25 mouse cellular contexts compared by ENCODE assay signal in genomic region chr11:65243593-65243992, GRCm38 (mm10). TPM values are rescaled to one million over a fixed set of nuclear protein-coding genes. Genes with fewer than 3 reads are reported as not detected.
DNase-seq lines count a peak whose midpoint lies in the region; ATAC-seq lines count a peak whose summit lies in the region.
"Had no signal": no experiment of that assay in that cellular context is flagged by ENCODE, and none has a peak within 500 bp of the region (broad histone marks: within the 10 kb centered on the region; RNA-seq: fewer than 3 reads in every experiment).

No protein-coding gene starts in this region.

- peak overlapping the region; percentile 66 for H3K27ac ChIP-seq in heart, embryonic 13.5 days (replicated peaks)
- no peak overlapping the region for H3K27ac ChIP-seq in hindbrain, embryonic 13.5 days
- H3K27ac ChIP-seq: embryonic facial prominence, embryonic 15.5 days; forebrain, embryonic 15.5 days; intestine, embryonic 15.5 days; limb, embryonic 12.5 days; liver, embryonic 12.5 days; midbrain, embryonic 13.5 days had no signal

- 17% methylated on average over 3 of the region's 3 CpGs for WGBS in heart, embryonic 13.5 days
- 75% methylated on average over 3 of the region's 3 CpGs for WGBS in hindbrain, embryonic 13.5 days

- intact Hi-C loops in heart, postnatal 14 days (cut with DNase I) = no loop called here

- peaks cover 28% of the 10 kb centered on the region; the same call in 1 of the 2 replicates for H3K36me3 ChIP-seq in heart, embryonic 13.5 days
- no peaks in the 10 kb centered on the region for H3K36me3 ChIP-seq in hindbrain, embryonic 13.5 days
- H3K36me3 ChIP-seq: embryonic facial prominence, embryonic 15.5 days; forebrain, embryonic 15.5 days; intestine, embryonic 15.5 days; limb, embryonic 12.5 days; liver, embryonic 12.5 days; midbrain, embryonic 13.5 days had no signal

- ATAC-seq in heart, embryonic 13.5 days (ENCODE audit: extremely low read depth, insufficient number of reproducible peaks, low FRiP score, low TSS enrichment) = no peak
- no peak for ATAC-seq in hindbrain, embryonic 13.5 days (ENCODE audit: low FRiP score)
- ATAC-seq: activated CD4-positive, CD25-positive, alpha-beta regulatory T cell, adult 4 months; forebrain, embryonic 15.5 days; hindbrain, embryonic 16.5 days; intestine, embryonic 15.5 days; liver, embryonic 12.5 days; midbrain, embryonic 13.5 days had no signal

- DNase-seq in adrenal gland, adult (ENCODE audit: inconsistent age in 2 of 2, low spot score in 1 of 2) = peak; percentile 23 to 24
- no peak for DNase-seq in adrenal gland, adult 8-10 months
- peak; percentile 9 for DNase-seq in brain, adult 2 months (ENCODE audit: low read depth, low spot score)
- peak; percentile 33 to 37 for DNase-seq in heart, postnatal 14 days
- no peak for DNase-seq in cerebellum, adult 11-12 months
- no peak for DNase-seq in layer of hippocampus, adult 11-12 months (ENCODE audit: low spot score)
- DNase-seq: cerebellum, adult 9-11 months; kidney, adult 8-10 months; kidney, postnatal 25 days; lung, adult 2 months; lung, postnatal 36 days; right cerebral cortex, postnatal 14 days had no signal

- H3K4me3 ChIP-seq in heart, embryonic 13.5 days = no peak overlapping the region
- H3K4me3 ChIP-seq in hindbrain, embryonic 13.5 days = no peak overlapping the region
- H3K4me3 ChIP-seq: embryonic facial prominence, embryonic 15.5 days; forebrain, embryonic 15.5 days; intestine, embryonic 15.5 days; limb, embryonic 12.5 days; liver, embryonic 12.5 days; megakaryocyte, embryonic 14.5 days; midbrain, embryonic 13.5 days had no signal

- H3K27me3 ChIP-seq in heart, embryonic 13.5 days (replicated peaks) = no peaks in the 10 kb centered on the region
- H3K27me3 ChIP-seq in hindbrain, embryonic 13.5 days = no peaks in the 10 kb centered on the region
- H3K27me3 ChIP-seq: embryonic facial prominence, embryonic 15.5 days; forebrain, embryonic 15.5 days; intestine, embryonic 15.5 days; limb, embryonic 12.5 days; liver, embryonic 12.5 days; megakaryocyte, embryonic 14.5 days; midbrain, embryonic 13.5 days had no signal

- H3K9ac ChIP-seq in heart, embryonic 13.5 days = peak overlapping the region; percentile 30; the same call in 1 of the 2 replicates
- no peak overlapping the region for H3K9ac ChIP-seq in hindbrain, embryonic 13.5 days
- H3K9ac ChIP-seq: embryonic facial prominence, embryonic 15.5 days; forebrain, embryonic 15.5 days; intestine, embryonic 15.5 days; limb, embryonic 12.5 days; liver, embryonic 12.5 days; midbrain, embryonic 13.5 days had no signal

- no peaks in the 10 kb centered on the region for H3K9me3 ChIP-seq in heart, embryonic 13.5 days
- no peaks in the 10 kb centered on the region for H3K9me3 ChIP-seq in hindbrain, embryonic 13.5 days
- H3K9me3 ChIP-seq: embryonic facial prominence, embryonic 15.5 days; forebrain, embryonic 15.5 days; intestine, embryonic 15.5 days; limb, embryonic 12.5 days; liver, embryonic 12.5 days; midbrain, embryonic 13.5 days had no signal

- H3K4me2 ChIP-seq in heart, embryonic 13.5 days = 0 out of 2 replicates have a peak overlapping the region, but pooled peaks have one; percentile 13
- no peak overlapping the region for H3K4me2 ChIP-seq in hindbrain, embryonic 13.5 days
- H3K4me2 ChIP-seq: embryonic facial prominence, embryonic 15.5 days; forebrain, embryonic 15.5 days; intestine, embryonic 15.5 days; limb, embryonic 12.5 days; liver, embryonic 12.5 days; midbrain, embryonic 13.5 days had no signal

- H3K4me1 ChIP-seq in heart, embryonic 13.5 days = peaks cover 62% of the 10 kb centered on the region
- no peaks in the 10 kb centered on the region for H3K4me1 ChIP-seq in hindbrain, embryonic 13.5 days (replicated peaks)
- H3K4me1 ChIP-seq: embryonic facial prominence, embryonic 15.5 days; forebrain, embryonic 15.5 days; intestine, embryonic 15.5 days; limb, embryonic 12.5 days; liver, embryonic 12.5 days; megakaryocyte, embryonic 14.5 days; midbrain, embryonic 13.5 days had no signal

RNA-seq across cellular contexts. Expression of gene Myocd, which starts 26.2 kb away (rescaled TPM):
- under 1 TPM in 3 of 4 experiments, not detected in 1; 0.19 to 0.59 (median 0.20) TPM for total RNA-seq in adrenal gland, adult 8-10 months (2022)
- 60.7 and 67.1 TPM in 2 replicates for polyA plus RNA-seq in heart, embryonic 13.5 days (2015; fragmentation: Nextera tagmentation; extraction: Ambion mirVana)
- 100 to 1,000 TPM; 106 to 112 TPM for total RNA-seq in heart, postnatal 14 days (2021)
- polyA plus RNA-seq in hindbrain, embryonic 13.5 days (2015; fragmentation: Nextera tagmentation; extraction: Ambion mirVana) = 0.95 and 0.98 TPM in 2 replicates
- total RNA-seq: common myeloid progenitor, adult 5-6 weeks; monocyte, adult 5-6 weeks had no signal
- polyA plus RNA-seq: activated CD4-positive, CD25-positive, alpha-beta regulatory T cell, adult 4 months had no signal

Comparison
In these comparisons a context has a peak if more than half of its experiments do, and no peak if none do; other contexts are left out.
1. DNase-seq: peak in adrenal gland, adult (2 of 2), brain, adult 2 months (single experiment) and heart, postnatal 14 days (2 of 2); none in adrenal gland, adult 8-10 months (single experiment), cerebellum, adult 11-12 months (single experiment) and layer of hippocampus, adult 11-12 months (single experiment).
2. RNA of gene Myocd, which starts 26.2 kb away (total RNA-seq): 106 to 112 TPM in heart, postnatal 14 days; 0.19 to 0.59 TPM in adrenal gland, adult 8-10 months; every median in the first group is over 10 times any median in the second.